Mouse (Mus musculus): ENCODE data around the gene 4933425L06Rik. TPM values are rescaled to one million over a fixed set of nuclear protein-coding genes. Genes with fewer than 3 reads are reported as not detected.

The 4933425L06Rik gene
- polyA plus RNA-seq, 1 experiment from 2014 or later: not detected

- 72% methylated on average over 7 of the region's 7 CpGs for WGBS
- Histone ChIP-seq H3K4me2 (replicated peaks) (no peak overlapping the region), H3K9me3 (no peaks in the 10 kb centered on the region), H3K4me1 (no peaks in the 10 kb centered on the region), H3K9ac (replicated peaks) (no peak overlapping the region), H3K4me3 (no peak overlapping the region), H3K36me3 (no peaks in the 10 kb centered on the region), H3K27ac (replicated peaks) (no peak overlapping the region), H3K27me3 (no peaks in the 10 kb centered on the region)
- ATAC-seq (ENCODE audit: low FRiP score, low read depth): no peak
These were observed 14.8 kb upstream of the 4933425L06Rik start for GRCm38 (mm10) chr13:105066890-105067845.

DNA sequence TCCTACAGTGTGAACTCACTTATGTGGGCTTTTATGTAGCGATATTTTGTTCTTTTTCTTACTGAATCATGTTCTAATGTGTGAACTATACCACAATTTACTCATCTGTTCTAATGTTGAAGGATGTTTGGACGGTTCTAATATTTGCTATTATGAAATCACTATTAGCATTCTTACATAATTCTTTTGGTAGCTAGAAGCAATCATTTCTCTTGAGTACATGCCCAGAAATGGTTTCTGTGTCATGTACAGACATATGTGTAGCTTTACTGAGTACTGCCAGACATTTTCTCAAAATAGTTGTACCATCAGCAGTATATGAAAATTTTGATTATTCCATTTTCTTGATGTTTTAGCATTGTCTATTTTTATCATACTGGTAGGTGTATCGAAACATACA, 7.4 kb downstream of the 4933425L06Rik start:
- H3K4me3 ChIP-seq: no peak overlapping the region
- H3K27ac ChIP-seq (replicated peaks): no peak overlapping the region
- H3K9ac ChIP-seq (replicated peaks): no peak overlapping the region
- H3K4me2 ChIP-seq (replicated peaks): no peak overlapping the region
- H3K36me3 ChIP-seq: no peaks in the 10 kb centered on the region
- no peak for ATAC-seq (ENCODE audit: low FRiP score, low read depth)
- H3K9me3 ChIP-seq: no peaks in the 10 kb centered on the region
- H3K27me3 ChIP-seq: no peaks in the 10 kb centered on the region
- H3K4me1 ChIP-seq: no peaks in the 10 kb centered on the region
- 91% methylated on average over 3 of the region's 3 CpGs for WGBS

DNA sequence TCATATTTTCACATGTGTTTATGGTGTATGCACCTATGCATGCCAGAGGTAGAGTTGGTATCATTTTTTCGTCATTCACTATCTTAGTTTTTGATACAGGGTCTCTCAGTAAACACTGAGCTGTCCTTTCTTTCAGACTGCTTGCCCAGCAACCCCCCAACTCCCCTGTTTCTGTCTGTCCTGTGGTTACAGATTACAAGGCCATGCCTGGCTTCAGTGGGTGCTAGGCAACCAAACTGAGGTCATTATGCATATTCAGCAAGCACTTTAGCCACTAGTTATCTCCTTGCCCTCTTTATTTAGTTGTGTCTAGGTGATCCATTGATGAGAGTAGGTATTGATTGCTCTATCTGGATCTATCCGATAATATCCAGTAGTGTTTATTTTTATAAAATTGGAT, 14.4 kb downstream of the 4933425L06Rik start:
- H3K4me3 ChIP-seq: no peak overlapping the region
- H3K4me1 ChIP-seq: peaks cover 3% of the 10 kb centered on the region; the same call in 1 of the 2 replicates
- no peak overlapping the region for H3K9ac ChIP-seq (replicated peaks)
- H3K27ac ChIP-seq (replicated peaks): no peak overlapping the region
- H3K9me3 ChIP-seq: no peaks in the 10 kb centered on the region
- H3K27me3 ChIP-seq: no peaks in the 10 kb centered on the region
- no peak for ATAC-seq (ENCODE audit: low FRiP score, low read depth)
- H3K36me3 ChIP-seq: no peaks in the 10 kb centered on the region
- 74% methylated on average over 2 of the region's 2 CpGs for WGBS
- no peak overlapping the region for H3K4me2 ChIP-seq (replicated peaks)

GRCm38 (mm10) chr13:105100705-105101104, 18.8 kb downstream of the 4933425L06Rik start:
- Histone ChIP-seq H3K9me3 (no peaks in the 10 kb centered on the region), H3K4me2 (replicated peaks) (no peak overlapping the region), H3K4me3 (no peak overlapping the region), H3K4me1 (peaks cover 3% of the 10 kb centered on the region; the same call in 1 of the 2 replicates), H3K27ac (replicated peaks) (no peak overlapping the region), H3K9ac (replicated peaks) (no peak overlapping the region), H3K27me3 (no peaks in the 10 kb centered on the region), H3K36me3 (no peaks in the 10 kb centered on the region)
- 84% methylated on average over 4 of the region's 4 CpGs for WGBS
- ATAC-seq (ENCODE audit: low FRiP score, low read depth): no peak

DNA sequence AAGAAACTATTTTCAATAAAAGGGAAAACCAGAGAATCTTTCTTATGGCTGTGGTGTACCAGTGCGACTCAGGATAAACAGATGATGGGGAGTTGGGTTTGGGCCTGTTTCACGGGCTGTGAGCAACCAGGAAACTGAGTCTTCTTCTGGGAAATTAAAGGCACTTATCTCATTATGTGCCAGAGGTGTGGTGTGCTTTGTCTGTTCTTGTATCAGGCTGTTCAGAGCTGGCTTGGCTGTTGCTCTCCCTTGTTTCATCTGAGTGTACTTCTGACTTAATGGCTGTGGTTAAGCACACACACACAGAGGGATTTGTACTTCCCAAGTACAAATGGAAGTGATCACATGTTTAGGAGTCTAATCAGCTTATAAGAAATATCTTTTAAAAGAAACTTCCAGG, 22.5 kb downstream of the 4933425L06Rik start:
- ATAC-seq (ENCODE audit: low FRiP score, low read depth): no peak
- Histone ChIP-seq H3K4me1 (no peaks in the 10 kb centered on the region), H3K36me3 (no peaks in the 10 kb centered on the region), H3K4me3 (no peak overlapping the region), H3K9ac (replicated peaks) (no peak overlapping the region), H3K9me3 (no peaks in the 10 kb centered on the region), H3K27me3 (no peaks in the 10 kb centered on the region), H3K4me2 (replicated peaks) (no peak overlapping the region), H3K27ac (replicated peaks) (no peak overlapping the region)
- 79% methylated on average over 2 of the region's 2 CpGs for WGBS

DNA sequence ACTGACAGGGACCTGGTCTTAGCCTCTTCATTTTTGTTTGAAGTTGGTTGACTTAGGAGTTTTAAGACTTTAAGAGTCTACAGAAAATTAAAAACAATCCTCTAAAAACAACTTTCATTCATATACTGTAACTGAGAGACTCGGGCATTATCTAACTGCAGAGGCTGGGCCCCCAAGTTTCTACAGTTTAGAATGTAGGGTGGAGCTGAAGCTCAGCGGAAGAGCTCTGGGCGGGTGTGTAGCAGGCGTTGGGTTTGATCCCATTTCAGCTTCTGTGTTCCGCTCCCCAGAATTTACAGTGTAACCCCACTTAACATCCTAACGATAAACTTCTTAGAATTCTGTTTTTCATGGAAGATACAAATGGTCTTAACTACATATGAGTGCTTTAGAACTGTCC, 29.7 kb downstream of the 4933425L06Rik start:
- 90% methylated on average over 6 of the region's 6 CpGs for WGBS

GRCm38 (mm10) chr13:105121617-105122016, 39.7 kb downstream of the 4933425L06Rik start:
- H3K27ac ChIP-seq (replicated peaks): no peak overlapping the region
- no peak overlapping the region for H3K4me3 ChIP-seq
- ATAC-seq (ENCODE audit: low FRiP score, low read depth): no peak
- H3K4me1 ChIP-seq: no peaks in the 10 kb centered on the region
- no peaks in the 10 kb centered on the region for H3K27me3 ChIP-seq
- H3K36me3 ChIP-seq: no peaks in the 10 kb centered on the region
- H3K9me3 ChIP-seq: no peaks in the 10 kb centered on the region
- H3K4me2 ChIP-seq (replicated peaks): no peak overlapping the region
- no peak overlapping the region for H3K9ac ChIP-seq (replicated peaks)

More for the DNA sequence above, 29.7 kb downstream of the 4933425L06Rik start:
- Histone ChIP-seq H3K9ac (replicated peaks) (no peak overlapping the region), H3K4me2 (replicated peaks) (no peak overlapping the region), H3K4me1 (no peaks in the 10 kb centered on the region), H3K27ac (replicated peaks) (no peak overlapping the region), H3K36me3 (no peaks in the 10 kb centered on the region), H3K4me3 (no peak overlapping the region), H3K27me3 (no peaks in the 10 kb centered on the region), H3K9me3 (no peaks in the 10 kb centered on the region)
- no peak for ATAC-seq (ENCODE audit: low FRiP score, low read depth)

DNA sequence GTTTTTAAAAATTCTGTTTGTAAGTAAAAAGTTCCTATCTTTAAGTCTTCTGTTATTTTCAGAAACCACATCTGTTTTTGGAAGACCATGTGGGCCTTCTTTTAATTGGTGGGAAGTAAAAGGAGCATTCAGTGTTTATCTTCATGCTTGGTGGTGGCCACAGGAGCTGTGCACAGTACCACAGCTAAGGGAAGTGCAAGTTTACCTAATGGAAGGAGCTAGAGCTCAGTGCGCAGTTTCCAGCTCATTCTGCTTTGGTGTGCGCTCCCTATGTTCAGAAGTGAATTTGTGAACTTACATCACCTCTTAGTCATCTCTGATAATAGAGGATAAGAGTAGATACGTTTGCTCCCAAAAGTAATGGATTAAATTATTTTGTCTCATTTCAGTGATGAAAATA, 40.2 kb downstream of the 4933425L06Rik start:
- H3K27me3 ChIP-seq: no peaks in the 10 kb centered on the region
- H3K4me3 ChIP-seq: no peak overlapping the region
- no peak overlapping the region for H3K4me2 ChIP-seq (replicated peaks)
- no peak overlapping the region for H3K9ac ChIP-seq (replicated peaks)
- no peaks in the 10 kb centered on the region for H3K9me3 ChIP-seq
- ATAC-seq (ENCODE audit: low FRiP score, low read depth): no peak
- 87% methylated on average over 3 of the region's 3 CpGs for WGBS
- H3K27ac ChIP-seq (replicated peaks): no peak overlapping the region
- no peaks in the 10 kb centered on the region for H3K4me1 ChIP-seq
- H3K36me3 ChIP-seq: no peaks in the 10 kb centered on the region

DNA sequence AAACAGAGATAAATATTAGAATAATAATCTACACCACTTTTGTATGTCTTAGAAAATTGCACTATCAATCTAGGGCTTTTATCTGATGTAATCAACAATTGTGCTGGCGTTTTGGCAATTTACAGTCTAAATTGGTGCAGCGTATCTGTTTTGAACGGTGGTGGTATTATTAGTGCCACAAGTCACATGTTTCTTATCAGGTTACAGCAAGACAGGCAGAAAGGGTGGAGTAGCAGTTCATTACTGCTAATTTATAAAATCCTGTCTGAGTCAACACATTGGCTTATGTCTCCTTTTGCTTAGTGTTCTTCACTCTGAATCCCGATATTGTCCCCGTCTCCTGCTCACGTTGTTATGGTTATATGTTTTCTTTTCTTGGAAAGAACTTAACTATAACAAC, 48.2 kb downstream of the 4933425L06Rik start:
- ATAC-seq (ENCODE audit: low FRiP score, low read depth): no peak
- Histone ChIP-seq H3K9ac (replicated peaks) (no peak overlapping the region), H3K36me3 (no peaks in the 10 kb centered on the region), H3K9me3 (no peaks in the 10 kb centered on the region), H3K27me3 (no peaks in the 10 kb centered on the region), H3K4me3 (no peak overlapping the region), H3K27ac (replicated peaks) (no peak overlapping the region), H3K4me1 (no peaks in the 10 kb centered on the region), H3K4me2 (replicated peaks) (no peak overlapping the region)
- 92% methylated on average over 6 of the region's 6 CpGs for whole genome bisulfite sequencing

GRCm38 (mm10) chr13:105132370-105132769, 50.4 kb downstream of the 4933425L06Rik start:
- no peak for ATAC-seq (ENCODE audit: low FRiP score, low read depth)

GRCm38 (mm10) chr13:105132776-105133175, 50.9 kb downstream of the 4933425L06Rik start:
- no peaks in the 10 kb centered on the region for H3K36me3 ChIP-seq
- WGBS: 81% methylated on average over 2 of the region's 2 CpGs
- no peak overlapping the region for H3K27ac ChIP-seq (replicated peaks)
- H3K27me3 ChIP-seq: no peaks in the 10 kb centered on the region
- no peak for ATAC-seq (ENCODE audit: low FRiP score, low read depth)
- no peak overlapping the region for H3K9ac ChIP-seq (replicated peaks)
- H3K9me3 ChIP-seq: no peaks in the 10 kb centered on the region
- H3K4me3 ChIP-seq: no peak overlapping the region
- H3K4me1 ChIP-seq: no peaks in the 10 kb centered on the region
- H3K4me2 ChIP-seq (replicated peaks): no peak overlapping the region

More at GRCm38 (mm10) chr13:105132370-105132769, 50.4 kb downstream of the 4933425L06Rik start:
- no peaks in the 10 kb centered on the region for H3K27me3 ChIP-seq
- no peak overlapping the region for H3K9ac ChIP-seq (replicated peaks)
- H3K36me3 ChIP-seq: no peaks in the 10 kb centered on the region
- no peak overlapping the region for H3K27ac ChIP-seq (replicated peaks)
- no peak overlapping the region for H3K4me2 ChIP-seq (replicated peaks)
- no peak overlapping the region for H3K4me3 ChIP-seq
- WGBS: 78% methylated on average over 6 of the region's 6 CpGs
- no peaks in the 10 kb centered on the region for H3K4me1 ChIP-seq
- H3K9me3 ChIP-seq: no peaks in the 10 kb centered on the region

- 70% methylated on average over 5 of the region's 5 CpGs for WGBS
- H3K4me2 ChIP-seq (replicated peaks): no peak overlapping the region
- no peaks in the 10 kb centered on the region for H3K9me3 ChIP-seq
- H3K9ac ChIP-seq (replicated peaks): no peak overlapping the region
- H3K4me1 ChIP-seq: no peaks in the 10 kb centered on the region
- no peaks in the 10 kb centered on the region for H3K27me3 ChIP-seq
- no peak overlapping the region for H3K4me3 ChIP-seq
- no peak for ATAC-seq (ENCODE audit: low FRiP score, low read depth)
- H3K27ac ChIP-seq (replicated peaks): no peak overlapping the region
- no peaks in the 10 kb centered on the region for H3K36me3 ChIP-seq
These were observed 52.5 kb downstream of the 4933425L06Rik start for GRCm38 (mm10) chr13:105134397-105134796.
